Mouse (Mus musculus) ES-Bruce4 (cell line): ENCODE data around the gene Sprr2k.

Experiments used
- CTCF ChIP-seq: IDR thresholded peaks from one replicate; pipeline ENCODE4 v1.8.1; 2011; ENCODE audit warnings: low read depth, low read length
- POLR2A ChIP-seq: IDR thresholded peaks from one replicate; pipeline ENCODE4 v1.8.1; 2011; ENCODE audit warnings: low read length; ENCODE audit not compliant: insufficient read depth

DNA sequence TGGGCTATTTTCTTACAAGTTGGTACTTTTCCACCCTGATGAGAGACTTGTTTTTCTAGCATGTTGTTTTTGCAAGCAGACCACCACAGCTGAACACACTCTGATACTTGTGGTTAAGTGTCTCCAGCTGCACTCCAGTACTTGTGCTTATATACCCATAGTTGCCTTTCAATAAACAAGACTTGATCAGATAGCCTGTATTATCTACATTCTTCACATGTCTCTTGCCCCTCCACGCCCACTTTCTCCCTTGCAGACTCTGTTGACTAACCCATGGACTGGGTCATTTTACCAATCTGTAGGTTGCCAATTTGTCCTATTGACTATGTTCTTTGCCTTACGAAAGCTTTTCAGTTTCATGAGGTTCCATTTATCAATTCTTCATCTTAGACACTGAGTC, 37.7 kb downstream of the Sprr2k start:
- no peak for TF ChIP-seq CTCF
- no peak for TF ChIP-seq POLR2A
